Mouse (Mus musculus): ENCODE data around the gene Asic3. TPM values are rescaled to one million over a fixed set of nuclear protein-coding genes. Genes with fewer than 3 reads are reported as not detected.

Asic3 gene
- total and polyA plus RNA-seq, 2 experiments from 2014 or later, result 0.08 TPM; not detected in 1

DNA sequence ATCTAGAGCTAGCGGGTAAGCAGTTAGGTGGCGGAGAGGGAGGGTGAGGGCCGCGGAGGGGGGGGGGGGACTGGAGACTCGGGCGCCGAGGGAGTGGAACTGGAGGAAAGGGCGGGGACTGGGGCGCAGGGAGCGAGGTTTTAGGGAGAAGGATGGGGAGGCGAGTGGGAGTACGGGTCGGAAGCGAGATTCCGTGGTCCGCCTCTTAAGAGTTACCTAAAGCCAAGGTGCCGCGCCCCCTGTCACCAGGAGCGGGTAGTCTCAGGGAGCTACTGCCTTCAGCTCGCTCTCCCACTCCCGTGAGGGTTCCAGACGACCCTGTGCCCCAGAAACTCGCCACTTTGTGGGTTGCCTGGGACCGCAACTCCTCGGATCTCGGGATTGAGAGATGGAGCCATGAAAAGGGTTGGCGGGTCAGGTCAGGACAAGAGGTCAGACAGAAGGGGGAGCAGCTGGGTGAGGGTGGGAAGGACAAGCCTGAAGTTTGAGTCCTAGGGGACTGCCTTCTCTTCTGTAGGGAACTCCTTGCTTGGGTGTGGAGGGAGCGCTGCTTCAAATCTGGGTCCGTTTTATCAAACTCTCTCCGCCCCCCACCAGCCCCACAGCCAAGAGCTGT is 12.3 kb downstream of the Asic3 start:
- WGBS, result 0% methylated on average over 29 of the region's 30 CpGs
- peak; percentile 42 for TF ChIP-seq CTCF (IDR thresholded peaks at IDR 0.05; ENCODE audit: low read depth)
- DNase-seq, result peak; percentile 42
- peaks cover 17% of the 10 kb centered on the region for H3K36me3 ChIP-seq (ENCODE audit: insufficient read depth)
- no peaks in the 10 kb centered on the region for H3K9me3 ChIP-seq (ENCODE audit: low read length)
- peaks cover 5% of the 10 kb centered on the region; the same call in 1 of the 2 replicates for H3K27me3 ChIP-seq (ENCODE audit: insufficient read depth, low read length)
- H3K9ac ChIP-seq, result peak overlapping the region; percentile 63
- no peak overlapping the region for H3K27ac ChIP-seq (ENCODE audit: low read depth, low read length)
- H3K4me1 ChIP-seq (ENCODE audit: insufficient read depth), result peaks cover 14% of the 10 kb centered on the region; the same call in 1 of the 2 replicates
- peak overlapping the region; percentile 63 for H3K4me3 ChIP-seq (ENCODE audit: low read depth, low read length)
- H3K4me2 ChIP-seq (ENCODE audit: low read depth), result peak overlapping the region; percentile 90
- no peak for ATAC-seq

DNA sequence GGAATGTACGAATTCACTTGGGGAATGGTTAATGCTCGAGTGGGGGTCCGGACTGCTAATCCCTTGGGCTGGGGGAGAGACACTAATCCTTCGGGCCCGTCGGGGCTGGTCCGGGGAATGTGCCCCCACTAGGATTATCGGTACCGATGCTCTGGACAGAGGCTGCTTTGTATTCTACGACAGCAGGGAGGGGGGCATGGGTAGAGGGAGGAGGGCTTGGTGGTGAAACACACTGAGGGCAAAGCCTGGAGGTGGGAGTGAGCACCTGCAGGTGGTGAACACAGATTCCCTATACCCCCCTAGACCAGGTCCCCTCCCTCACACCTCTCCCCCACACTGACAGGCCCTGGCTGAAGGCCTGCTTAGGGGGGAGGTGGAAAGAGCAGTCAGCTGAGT is 12.8 kb downstream of the Asic3 start:
- WGBS, result 1% methylated on average over 10 of the region's 10 CpGs
- Histone ChIP-seq H3K4me2 (ENCODE audit: low read depth) (peak overlapping the region; percentile 90), H3K4me1 (ENCODE audit: insufficient read depth) (peaks cover 14% of the 10 kb centered on the region; the same call in 1 of the 2 replicates), H3K4me3 (ENCODE audit: low read depth, low read length) (peak overlapping the region; percentile 63), H3K27me3 (ENCODE audit: insufficient read depth, low read length) (peaks cover 5% of the 10 kb centered on the region; the same call in 1 of the 2 replicates), H3K9me3 (ENCODE audit: low read length) (no peaks in the 10 kb centered on the region), H3K9ac (0 out of 2 replicates have a peak overlapping the region, but pooled peaks have one; percentile 63), H3K27ac (ENCODE audit: low read depth, low read length) (no peak overlapping the region), H3K36me3 (ENCODE audit: insufficient read depth) (peaks cover 13% of the 10 kb centered on the region; the same call in 1 of the 2 replicates)
- no peak for TF ChIP-seq CTCF (IDR thresholded peaks at IDR 0.05; ENCODE audit: low read depth)
- ATAC-seq, result no peak
- DNase-seq, result no peak

DNA sequence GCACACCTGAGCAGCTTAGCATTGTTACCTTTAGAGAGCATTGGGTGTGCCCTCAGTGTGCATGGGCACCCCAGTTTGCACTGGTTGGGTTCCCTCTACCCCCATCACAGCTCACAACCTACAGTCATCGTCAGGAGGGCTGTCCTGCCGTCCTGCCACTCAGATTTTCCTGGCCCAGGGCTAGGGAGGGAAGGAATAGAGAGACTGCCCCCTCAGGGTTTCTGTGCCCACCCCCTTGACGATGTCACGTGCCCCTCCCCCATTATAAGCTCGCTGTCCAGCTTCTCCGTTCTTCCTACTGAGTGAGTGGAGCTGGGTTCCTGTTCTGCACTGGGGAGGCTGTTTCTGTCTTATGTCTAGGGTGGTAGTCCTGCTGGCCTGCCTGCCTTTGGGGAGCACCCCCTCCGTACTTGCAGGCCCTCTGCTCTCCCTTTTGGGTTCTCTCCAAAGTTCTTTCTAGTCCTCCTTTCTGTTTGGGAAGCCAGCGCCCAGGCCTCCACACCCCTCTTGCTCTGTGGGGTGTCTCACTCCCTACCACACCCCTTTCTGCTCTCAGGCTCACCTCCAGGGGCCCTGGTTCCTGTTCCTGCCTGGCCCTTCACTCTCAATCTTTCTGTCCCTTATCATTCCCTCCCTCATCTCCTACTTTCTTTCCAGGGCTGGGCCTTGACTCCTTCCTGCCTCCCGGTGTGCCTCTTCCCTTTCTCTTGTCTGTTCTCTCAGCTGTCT is 13.5 kb downstream of the Asic3 start:
- DNase-seq (no peak), ATAC-seq (no peak)
- WGBS, result 18% methylated on average over 9 of the region's 9 CpGs
- no peak for TF ChIP-seq CTCF (IDR thresholded peaks at IDR 0.05; ENCODE audit: low read depth)
- H3K4me1 ChIP-seq (ENCODE audit: insufficient read depth), result peaks cover 14% of the 10 kb centered on the region; the same call in 1 of the 2 replicates
- H3K9ac ChIP-seq, result no peak overlapping the region
- no peak overlapping the region for H3K4me2 ChIP-seq (ENCODE audit: low read depth)
- no peaks in the 10 kb centered on the region for H3K9me3 ChIP-seq (ENCODE audit: low read length)
- H3K27me3 ChIP-seq (ENCODE audit: insufficient read depth, low read length), result peaks cover 5% of the 10 kb centered on the region; the same call in 1 of the 2 replicates
- H3K4me3 ChIP-seq (ENCODE audit: low read depth, low read length), result no peak overlapping the region
- H3K36me3 ChIP-seq (ENCODE audit: insufficient read depth), result peaks cover 12% of the 10 kb centered on the region
- H3K27ac ChIP-seq (ENCODE audit: low read depth, low read length), result no peak overlapping the region; the same call in 1 of the 2 replicates

DNA sequence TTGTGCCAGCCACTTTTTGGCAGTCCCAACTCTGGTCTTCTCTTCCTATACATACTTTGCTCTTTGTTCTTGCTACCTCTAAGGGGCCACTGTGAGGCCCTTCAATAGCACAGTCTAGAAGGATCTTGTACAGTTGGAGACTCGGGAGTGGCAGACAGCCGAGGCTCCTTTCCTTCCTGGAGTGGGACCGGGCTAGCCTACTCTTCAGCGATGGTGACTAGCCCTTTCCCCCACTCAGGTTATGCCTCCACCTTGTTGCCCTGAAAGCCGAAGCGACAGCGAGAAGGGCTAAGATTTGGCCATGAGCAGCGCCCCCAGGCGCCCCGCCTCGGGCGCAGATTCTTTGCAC is 14.1 kb downstream of the Asic3 start:
- 25% methylated on average over 12 of the region's 12 CpGs for WGBS
- H3K4me1 ChIP-seq (ENCODE audit: insufficient read depth), result peaks cover 14% of the 10 kb centered on the region; the same call in 1 of the 2 replicates
- TF ChIP-seq CTCF (IDR thresholded peaks at IDR 0.05; ENCODE audit: low read depth), result no peak
- DNase-seq (no peak), ATAC-seq (no peak)
- no peak overlapping the region for H3K4me2 ChIP-seq (ENCODE audit: low read depth)
- H3K27me3 ChIP-seq (ENCODE audit: insufficient read depth, low read length), result peaks cover 5% of the 10 kb centered on the region; the same call in 1 of the 2 replicates
- peaks cover 17% of the 10 kb centered on the region for H3K36me3 ChIP-seq (ENCODE audit: insufficient read depth)
- H3K27ac ChIP-seq (ENCODE audit: low read depth, low read length), result no peak overlapping the region; the same call in 1 of the 2 replicates
- H3K9ac ChIP-seq, result no peak overlapping the region
- H3K9me3 ChIP-seq (ENCODE audit: low read length), result no peaks in the 10 kb centered on the region
- no peak overlapping the region for H3K4me3 ChIP-seq (ENCODE audit: low read depth, low read length)

DNA sequence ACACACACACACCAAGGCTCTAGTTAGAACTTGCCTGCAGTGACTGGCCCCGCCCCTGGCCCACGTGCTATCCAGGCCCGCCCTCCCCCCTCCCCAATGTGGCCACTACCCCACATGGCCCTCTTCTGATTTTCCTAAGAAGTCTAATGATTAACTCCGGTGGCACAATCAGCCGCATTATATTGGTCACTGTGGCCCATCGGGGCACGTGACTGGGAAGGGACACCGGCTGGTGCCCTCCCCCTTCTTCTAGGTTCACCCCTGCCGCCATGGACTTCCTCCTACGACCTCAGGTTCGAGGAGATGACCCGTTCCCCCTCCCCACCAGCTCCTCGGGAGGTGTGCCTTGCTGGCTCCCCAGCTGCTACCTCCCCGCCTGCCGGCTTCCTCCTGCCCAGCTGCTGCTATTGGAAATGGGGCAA is 14.8 kb downstream of the Asic3 start:
- Histone ChIP-seq H3K27ac (ENCODE audit: low read depth, low read length) (no peak overlapping the region), H3K9ac (no peak overlapping the region), H3K4me2 (ENCODE audit: low read depth) (no peak overlapping the region), H3K9me3 (ENCODE audit: low read length) (no peaks in the 10 kb centered on the region), H3K36me3 (ENCODE audit: insufficient read depth) (peaks cover 22% of the 10 kb centered on the region), H3K27me3 (ENCODE audit: insufficient read depth, low read length) (peaks cover 5% of the 10 kb centered on the region; the same call in 1 of the 2 replicates), H3K4me1 (ENCODE audit: insufficient read depth) (peaks cover 7% of the 10 kb centered on the region; the same call in 1 of the 2 replicates), H3K4me3 (ENCODE audit: low read depth, low read length) (no peak overlapping the region)
- ATAC-seq, result no peak
- no peak for TF ChIP-seq CTCF (IDR thresholded peaks at IDR 0.05; ENCODE audit: low read depth)
- 12% methylated on average over 13 of the region's 15 CpGs for WGBS
- DNase-seq, result no peak

DNA sequence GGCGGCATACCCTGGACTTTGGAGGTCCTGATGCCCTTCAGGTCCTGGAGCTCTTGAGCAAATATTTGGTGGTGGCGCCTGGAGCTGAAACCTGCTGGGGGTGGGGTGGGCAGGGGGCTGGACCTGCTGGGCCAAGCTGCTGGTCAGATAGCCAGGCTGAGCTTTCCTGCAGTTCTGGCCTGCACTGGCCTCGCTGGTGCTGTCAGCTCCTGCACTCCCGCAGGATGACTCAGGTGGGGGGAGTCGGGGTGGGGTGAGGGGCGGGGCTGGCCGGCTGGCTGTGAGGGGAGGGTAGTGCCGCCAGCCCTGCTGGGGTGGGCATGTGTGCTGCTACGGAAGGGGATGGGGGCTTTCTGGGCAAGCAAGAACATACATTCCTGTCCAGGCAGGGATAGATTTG is 15.4 kb downstream of the Asic3 start:
- no peak for TF ChIP-seq CTCF (IDR thresholded peaks at IDR 0.05; ENCODE audit: low read depth)
- H3K36me3 ChIP-seq (ENCODE audit: insufficient read depth), result peaks cover 22% of the 10 kb centered on the region
- H3K27ac ChIP-seq (ENCODE audit: low read depth, low read length), result no peak overlapping the region
- H3K9me3 ChIP-seq (ENCODE audit: low read length), result no peaks in the 10 kb centered on the region
- ATAC-seq (no peak), DNase-seq (no peak)
- H3K4me3 ChIP-seq (ENCODE audit: low read depth, low read length), result no peak overlapping the region
- H3K4me1 ChIP-seq (ENCODE audit: insufficient read depth), result peaks cover 7% of the 10 kb centered on the region; the same call in 1 of the 2 replicates
- no peak overlapping the region for H3K4me2 ChIP-seq (ENCODE audit: low read depth)
- peaks cover 5% of the 10 kb centered on the region; the same call in 1 of the 2 replicates for H3K27me3 ChIP-seq (ENCODE audit: insufficient read depth, low read length)
- no peak overlapping the region for H3K9ac ChIP-seq
- 16% methylated on average over 9 of the region's 9 CpGs for WGBS

DNA sequence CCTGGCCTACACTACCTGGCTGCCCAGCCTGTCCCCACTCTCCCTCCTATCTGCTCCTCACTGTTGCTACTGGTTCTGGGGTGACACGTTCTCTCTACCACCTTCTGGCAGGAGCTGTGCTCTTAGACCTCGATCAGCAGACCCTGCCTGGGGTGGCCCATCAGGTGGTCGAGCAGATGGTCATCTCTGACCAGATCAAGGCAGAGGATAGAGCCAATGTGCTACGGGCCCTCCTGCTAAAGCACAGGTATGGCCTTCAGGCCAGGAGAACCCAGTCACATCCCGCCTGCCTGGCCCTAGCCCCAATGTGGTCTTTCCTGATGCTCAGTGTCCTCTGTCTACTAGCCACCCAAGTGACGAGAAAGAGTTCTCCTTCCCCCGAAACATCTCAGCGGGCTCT is 20.8 kb downstream of the Asic3 start:
- DNase-seq (no peak), ATAC-seq (no peak)
- WGBS, result 88% methylated on average over 8 of the region's 8 CpGs
- peaks cover 35% of the 10 kb centered on the region for H3K36me3 ChIP-seq (ENCODE audit: insufficient read depth)
- H3K27ac ChIP-seq (ENCODE audit: low read depth, low read length), result no peak overlapping the region
- H3K9ac ChIP-seq, result no peak overlapping the region
- no peak for TF ChIP-seq CTCF (IDR thresholded peaks at IDR 0.05; ENCODE audit: low read depth)
- no peaks in the 10 kb centered on the region for H3K9me3 ChIP-seq (ENCODE audit: low read length)
- no peaks in the 10 kb centered on the region for H3K27me3 ChIP-seq (ENCODE audit: insufficient read depth, low read length)
- H3K4me2 ChIP-seq (ENCODE audit: low read depth), result no peak overlapping the region
- H3K4me1 ChIP-seq (ENCODE audit: insufficient read depth), result no peaks in the 10 kb centered on the region
- H3K4me3 ChIP-seq (ENCODE audit: low read depth, low read length), result no peak overlapping the region
